Mouse (Mus musculus) ES-E14 (cell line): ENCODE data around the gene Efcab3. TPM values are rescaled to one million over a fixed set of nuclear protein-coding genes. Genes with fewer than 3 reads are reported as not detected.
A peak's percentile ranks its signal among the peaks of the same experiment; 100 is the strongest.

Source experiments
- DNase-seq: peaks from one replicate; pipeline ENCODE4 v3.0.0-alpha.2; 2013; ENCODE audit warnings: low read depth, low spot score
- H3K27ac ChIP-seq: 2 replicates; pipeline ENCODE4 v1.5.1; 2012; ENCODE audit warnings: low read depth, mild to moderate bottlenecking, low read length, moderate library complexity, mixed read lengths; ENCODE audit not compliant: poor library complexity, insufficient read depth, severe bottlenecking
- H3K36me3 ChIP-seq: 2 replicates; pipeline ENCODE4 v1.6.1; 2012; ENCODE audit warnings: mild to moderate bottlenecking, low read length, moderate library complexity, mixed read lengths; ENCODE audit not compliant: control insufficient read depth, poor library complexity, insufficient read depth, severe bottlenecking
- H3K4me1 ChIP-seq, 2 experiments: fragments of 150-350 bp in 1 of 2; sonication (generic) in 1 of 2; 2 replicates each; pipeline ENCODE4 v1.6.1; 2012; ENCODE audit warnings: low read length in 2 of 2, mild to moderate bottlenecking in 1 of 2, mixed read lengths in 1 of 2; ENCODE audit not compliant: control insufficient read depth in 2 of 2, insufficient read depth in 2 of 2, poor library complexity in 1 of 2
- H3K4me3 ChIP-seq, 2 experiments: fragments of 150-350 bp in 1 of 2; sonication (generic) in 1 of 2; 2 replicates each; pipeline ENCODE4 v1.5.1; 2012; ENCODE audit warnings: low read length in 2 of 2, low read depth in 1 of 2, mild to moderate bottlenecking in 1 of 2, mixed read lengths in 1 of 2; ENCODE audit not compliant: insufficient read depth in 1 of 2, poor library complexity in 1 of 2, severe bottlenecking in 1 of 2
- H3K9ac ChIP-seq: 2 replicates; pipeline ENCODE4 v1.6.1; 2012; ENCODE audit warnings: low read depth, mild to moderate bottlenecking, low read length, mixed read lengths; ENCODE audit not compliant: poor library complexity, insufficient read depth, severe bottlenecking
- H3K9me3 ChIP-seq: fragments of 150-350 bp; sonication (generic); 2 replicates; pipeline ENCODE4 v1.6.1; 2012; ENCODE audit warnings: low read depth, mild to moderate bottlenecking, low read length; ENCODE audit not compliant: control insufficient read depth, insufficient read depth
- CHD2 ChIP-seq: IDR thresholded peaks from 2 replicates; pipeline ENCODE4 v1.6.1; 2014; ENCODE audit warnings: mild to moderate bottlenecking, low read depth, low read length, inconsistent platforms
- HCFC1 ChIP-seq: IDR thresholded peaks from 2 replicates; pipeline ENCODE4 v1.6.1; 2012; ENCODE audit warnings: low read length, inconsistent platforms, borderline replicate concordance; ENCODE audit not compliant: insufficient read depth
- MAFK ChIP-seq: IDR thresholded peaks from 2 replicates; pipeline ENCODE4 v1.6.1; 2014; ENCODE audit warnings: mild to moderate bottlenecking, low read depth, low read length, inconsistent platforms; ENCODE audit not compliant: insufficient read depth
- ZC3H11A ChIP-seq: IDR thresholded peaks from 2 replicates; pipeline ENCODE4 v1.6.1; 2012; ENCODE audit warnings: low read depth, mild to moderate bottlenecking, inconsistent platforms, low read length, borderline replicate concordance
- ZNF384 ChIP-seq: IDR thresholded peaks from 2 replicates; pipeline ENCODE4 v1.6.1; 2012; ENCODE audit warnings: low read depth, low read length, inconsistent platforms
- in situ Hi-C, 2 experiments: fragments of 600-800 bp; cut with MboI; formaldehyde crosslinking; loops; one replicate each; pipeline ENCODE4 v1.15.1; 2025; ENCODE audit warnings: low sequenced_read_pairs in 2 of 2, inconsistent platforms in 1 of 2; ENCODE audit not compliant: unreplicated experiment in 2 of 2
- total RNA-seq: library from RNA; depleted of rRNA; stranded (reverse); fragments of 300-350 nt; gene quantifications from 2 replicates; pipeline ENCODE4 v1.2.3, GENCODE M21; 2012

The Efcab3 gene
- total RNA-seq, 1 experiment = 0.31 TPM

GRCm38 (mm10) chr11:105155915-105156314 lies 92.5 kb downstream of the Efcab3 start:
- DNase-seq = no peak
- in situ Hi-C loops = loop anchor here in 1 of 2 experiments (25.0 kb wide), 1 partner anchor 1194 kb away; the partner anchor contains the start of genes Arf2 and Nsf
- H3K9ac ChIP-seq = peak overlapping the region; percentile 27; the same call in 1 of the 2 replicates
- H3K9me3 ChIP-seq = no peaks in the 10 kb centered on the region
- H3K4me3 ChIP-seq = no peak overlapping the region
- no peak overlapping the region for H3K27ac ChIP-seq
- H3K36me3 ChIP-seq = no peaks in the 10 kb centered on the region
- H3K4me1 ChIP-seq = peaks cover 8 to 43% of the 10 kb centered on the region in 2 experiments; a peak in 3 of 4 replicates
- TF ChIP-seq ZC3H11A (no peak), MAFK (no peak), ZNF384 (no peak), HCFC1 (no peak), CHD2 (no peak)

DNA sequence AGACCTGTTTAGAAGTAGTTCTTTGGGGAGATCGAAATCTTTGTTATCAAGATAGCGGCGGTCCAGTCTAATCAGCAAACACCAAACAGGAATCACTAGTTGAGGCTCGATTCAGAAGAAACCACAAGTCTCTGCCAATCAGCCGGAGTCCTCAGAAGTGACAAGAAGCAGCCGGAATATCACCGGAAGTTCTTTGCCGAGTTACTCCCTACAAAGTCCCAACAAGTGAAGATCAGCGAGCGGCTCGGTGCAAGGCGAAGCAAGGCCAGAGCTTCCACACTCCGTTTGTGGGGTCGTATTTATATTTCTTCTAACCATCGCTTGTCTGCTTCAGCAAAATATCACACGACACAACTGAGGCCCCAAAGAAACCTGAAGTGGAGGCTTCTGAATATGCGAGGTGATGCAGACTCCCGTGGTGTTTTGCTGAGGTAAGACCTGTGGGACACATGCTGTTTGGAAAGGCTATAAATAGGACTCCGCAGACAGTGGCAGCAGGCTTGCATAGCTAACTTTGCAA lies 93.4 kb downstream of the Efcab3 start:
- peak overlapping the region; percentile 55 for H3K27ac ChIP-seq
- H3K36me3 ChIP-seq = no peaks in the 10 kb centered on the region
- in situ Hi-C loops = loop anchor here in 1 of 2 experiments (25.0 kb wide), 1 partner anchor 1195 kb away; the partner anchor contains the start of genes Arf2 and Nsf
- peaks cover 5 to 41% of the 10 kb centered on the region in 2 experiments for H3K4me1 ChIP-seq
- TF ChIP-seq MAFK = 0 out of 2 replicates have a peak, but pooled peaks have one; percentile 35
- TF ChIP-seq ZNF384 = no peak
- DNase-seq = no peak
- H3K4me3 ChIP-seq = peak overlapping the region; percentile 37 to 53
- H3K9me3 ChIP-seq = no peaks in the 10 kb centered on the region
- H3K9ac ChIP-seq = peak overlapping the region; percentile 38

DNA sequence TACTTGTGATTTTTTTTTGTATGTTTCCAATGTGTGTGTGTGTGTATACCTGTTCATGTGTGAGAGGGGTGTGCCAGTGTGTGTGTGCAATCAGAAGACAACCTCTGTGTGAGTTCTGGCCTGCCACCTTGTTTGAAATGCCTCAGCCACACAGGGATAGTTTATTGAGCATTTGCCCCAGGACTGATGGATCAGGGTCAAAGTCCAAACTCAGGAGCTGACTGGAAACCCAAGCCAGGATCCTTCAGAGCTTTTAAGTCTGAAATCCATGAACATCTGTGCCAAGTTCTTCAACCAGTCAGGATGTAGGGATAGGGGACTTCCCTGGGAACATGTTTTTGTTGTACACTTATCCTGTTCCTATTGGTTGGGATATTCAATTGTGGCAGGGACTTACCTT lies 94.7 kb downstream of the Efcab3 start:
- Histone ChIP-seq H3K27ac (no peak overlapping the region), H3K4me1 (peaks cover 4 to 39% of the 10 kb centered on the region in 2 experiments), H3K9me3 (no peaks in the 10 kb centered on the region), H3K36me3 (no peaks in the 10 kb centered on the region), H3K4me3 (no peak overlapping the region), H3K9ac (no peak overlapping the region)
- TF ChIP-seq HCFC1 = no peak
- no peak for TF ChIP-seq MAFK
- TF ChIP-seq ZC3H11A = no peak
- no peak for TF ChIP-seq ZNF384
- DNase-seq = no peak
- in situ Hi-C loops = loop anchor here in 1 of 2 experiments (25.0 kb wide), 1 partner anchor 1196 kb away; the partner anchor contains the start of genes Arf2 and Nsf

- Histone ChIP-seq H3K4me1 (peaks cover 4 to 31% of the 10 kb centered on the region in 2 experiments), H3K9ac (no peak overlapping the region), H3K36me3 (no peaks in the 10 kb centered on the region), H3K27ac (peak overlapping the region; percentile 69), H3K4me3 (no peak overlapping the region), H3K9me3 (no peaks in the 10 kb centered on the region)
- TF ChIP-seq ZC3H11A (no peak), MAFK (peak; percentile 88; the same call in 1 of the 2 replicates), CHD2 (no peak), HCFC1 (no peak; the same call in 1 of the 2 replicates), ZNF384 (peak; percentile 37; the same call in 1 of the 2 replicates)
- no peak for DNase-seq
- in situ Hi-C loops = loop anchor here in 1 of 2 experiments (25.0 kb wide), 1 partner anchor 1198 kb away; the partner anchor contains the start of genes Arf2 and Nsf
Observed at GRCm38 (mm10) chr11:105159673-105160360, 96.4 kb downstream of the Efcab3 start.
